Mouse (Mus musculus) limb, embryonic 14.5 days (tissue): ENCODE data around the gene Olfr1123. TPM values are rescaled to one million over a fixed set of nuclear protein-coding genes. Genes with fewer than 3 reads are reported as not detected.

ENCODE experiments used
- ATAC-seq: fragments of 200-750 bp; cut with Nextera tagmentation; 2 replicates; pipeline ENCODE4 v1.8.0; 2017; ENCODE audit warnings: low read depth, moderate number of reproducible peaks, moderate TSS enrichment; ENCODE audit not compliant: low FRiP score
- DNase-seq: peaks from one replicate; pipeline ENCODE4 v3.0.0-alpha.2; 2015; ENCODE audit warnings: low spot score
- H3K27ac ChIP-seq: fragments of 300-500 bp; sonication (generic); replicated peaks from 2 replicates; pipeline ENCODE4 v1.5.1; 2014; ENCODE audit warnings: low read depth, mild to moderate bottlenecking, low read length, moderate library complexity, mixed read lengths
- H3K27me3 ChIP-seq: fragments of 300-500 bp; sonication (generic); 2 replicates; pipeline ENCODE4 v1.6.1; 2014; ENCODE audit warnings: low read length, mixed read lengths; ENCODE audit not compliant: control insufficient read depth, insufficient read depth
- H3K36me3 ChIP-seq: fragments of 300-500 bp; sonication (generic); 2 replicates; pipeline ENCODE4 v1.6.1; 2014; ENCODE audit warnings: mild to moderate bottlenecking, low read length, moderate library complexity, mixed read lengths; ENCODE audit not compliant: control insufficient read depth, insufficient read depth
- H3K4me1 ChIP-seq: fragments of 300-500 bp; sonication (generic); 2 replicates; pipeline ENCODE4 v1.6.1; 2014; ENCODE audit warnings: antibody characterized with exemption, low read length, mixed read lengths; ENCODE audit not compliant: control insufficient read depth, insufficient read depth
- H3K4me2 ChIP-seq: fragments of 300-500 bp; sonication (generic); replicated peaks from 2 replicates; pipeline ENCODE4 v1.6.1; 2014; ENCODE audit warnings: low read depth, mild to moderate bottlenecking, low read length, moderate library complexity; ENCODE audit not compliant: severe bottlenecking
- H3K4me3 ChIP-seq: fragments of 300-500 bp; sonication (generic); replicated peaks from 2 replicates; pipeline ENCODE4 v1.5.1; 2014; ENCODE audit warnings: low read length
- H3K9ac ChIP-seq: fragments of 300-500 bp; sonication (generic); 2 replicates; pipeline ENCODE4 v1.6.1; 2014; ENCODE audit warnings: mild to moderate bottlenecking, low read depth, low read length, moderate library complexity; ENCODE audit not compliant: severe bottlenecking
- H3K9me3 ChIP-seq: fragments of 300-500 bp; sonication (generic); 2 replicates; pipeline ENCODE4 v1.6.1; 2016; ENCODE audit warnings: low read length; ENCODE audit not compliant: control insufficient read depth
- POLR2A ChIP-seq: fragments of 200-500 bp; IDR thresholded peaks from 2 replicates; pipeline ENCODE4 v1.8.0; 2012; ENCODE audit warnings: inconsistent platforms, mild to moderate bottlenecking, moderate library complexity, borderline replicate concordance; ENCODE audit not compliant: insufficient read depth, insufficient read length; ENCODE audit errors: extremely low read depth
- WGBS: fragments of 180-500 bp; shearing (Covaris S2); extraction: QIAGEN DNeasy Blood & Tissue Kit; methylation state at CpG from one replicate; pipeline ENCODE4 v1.1.7; 2014; 5-methylcytosine and 5-hydroxymethylcytosine counted together
- polyA plus RNA-seq, 2 experiments: library from polyadenylated mRNA; depleted of rRNA in 1 of 2; stranded (reverse) in 1 of 2; unstranded in 1 of 2; fragments of >200 nt; fragmentation: Nextera tagmentation in 1 of 2; extraction: Ambion mirVana in 1 of 2; gene quantifications; 2 replicates each; pipeline versions ENCODE4 v1.2.1 to v1.2.3; 2012 to 2014

Gene Olfr1123
- polyA plus RNA-seq, 2 experiments = not detected

DNA sequence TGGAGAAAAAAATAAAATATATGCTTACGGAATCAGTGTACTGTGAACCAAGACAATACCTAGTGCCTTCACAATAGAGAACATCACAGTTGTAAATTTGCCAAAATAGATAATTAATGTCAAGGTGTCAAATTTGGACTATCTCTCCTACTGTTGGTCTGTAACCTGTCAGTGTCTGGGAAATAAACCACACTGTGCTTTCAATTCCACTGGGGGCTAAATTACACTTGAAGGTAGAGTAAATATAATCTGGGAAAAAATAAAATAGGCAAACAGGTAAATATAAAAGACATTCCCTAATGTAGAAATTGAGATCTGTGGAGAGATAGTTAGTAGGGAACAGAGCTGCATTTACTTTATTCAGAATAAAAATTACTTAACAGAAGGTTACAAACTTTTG is 13.5 kb downstream of the Olfr1123 start, which contains the start of gene Olfr1124:
Olfr1124 (plus strand) TSS at position 301 of the 400 bp plus-strand sequence.
- Histone ChIP-seq H3K9me3 (no peaks in the 10 kb centered on the region), H3K4me3 (no peak within 1 kb of the TSS), H3K27ac (no peak within 1 kb of the TSS), H3K4me2 (no peak within 1 kb of the TSS), H3K4me1 (no peaks in the 10 kb centered on the region), H3K36me3 (no peaks in the 10 kb centered on the region), H3K9ac (no peak within 1 kb of the TSS), H3K27me3 (no peaks in the 10 kb centered on the region)
- DNase-seq (no peak), ATAC-seq (no peak)
- WGBS = 91% methylated on average over 1 of the region's 1 CpGs
- no peak for TF ChIP-seq POLR2A

DNA sequence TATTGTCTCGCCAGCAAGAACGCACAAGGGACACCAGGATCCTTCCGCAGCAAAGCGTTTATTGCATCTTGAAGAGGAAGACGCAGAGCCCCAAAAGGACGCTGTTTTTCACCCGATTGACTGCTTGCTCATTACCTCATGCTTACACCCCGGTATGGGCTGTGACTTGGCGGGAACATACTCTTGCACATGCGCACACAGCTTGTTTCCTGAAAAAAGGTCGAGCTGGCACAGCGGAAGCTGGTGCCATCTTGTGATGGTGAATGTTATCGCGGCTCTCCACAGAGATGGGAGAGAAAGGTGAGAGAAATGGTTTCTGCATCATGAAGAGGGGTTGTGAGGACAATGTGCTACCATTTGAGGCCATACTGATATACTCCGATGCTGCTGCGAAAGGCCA is 21.3 kb downstream of the Olfr1123 start:
- Histone ChIP-seq H3K27me3 (no peaks in the 10 kb centered on the region), H3K9ac (no peak overlapping the region), H3K4me2 (no peak overlapping the region), H3K4me3 (no peak overlapping the region), H3K4me1 (no peaks in the 10 kb centered on the region), H3K36me3 (no peaks in the 10 kb centered on the region), H3K9me3 (no peaks in the 10 kb centered on the region), H3K27ac (no peak overlapping the region)
- WGBS = 87% methylated on average over 16 of the region's 16 CpGs
- DNase-seq (no peak), ATAC-seq (no peak)
- no peak for TF ChIP-seq POLR2A

GRCm38 (mm10) chr2:87453662-87454061 is 37.2 kb downstream of the Olfr1123 start, which contains the start of gene Olfr1126:
Olfr1126 (plus strand) TSS chr2:87453962.
- H3K9me3 ChIP-seq = no peaks in the 10 kb centered on the region
- DNase-seq = no peak
- TF ChIP-seq POLR2A = no peak
- no peaks in the 10 kb centered on the region for H3K27me3 ChIP-seq
- no peaks in the 10 kb centered on the region for H3K36me3 ChIP-seq
- no peak within 1 kb of the TSS for H3K4me2 ChIP-seq
- no peak for ATAC-seq
- no peak within 1 kb of the TSS for H3K27ac ChIP-seq
- no peak within 1 kb of the TSS for H3K9ac ChIP-seq
- H3K4me3 ChIP-seq = no peak within 1 kb of the TSS
- no peaks in the 10 kb centered on the region for H3K4me1 ChIP-seq

- Histone ChIP-seq H3K9me3 (no peaks in the 10 kb centered on the region), H3K36me3 (no peaks in the 10 kb centered on the region), H3K4me1 (no peaks in the 10 kb centered on the region), H3K27me3 (no peaks in the 10 kb centered on the region), H3K9ac (no peak overlapping the region), H3K4me3 (no peak overlapping the region), H3K4me2 (no peak overlapping the region), H3K27ac (no peak overlapping the region)
- DNase-seq (no peak), ATAC-seq (no peak)
- TF ChIP-seq POLR2A = no peak
- 87% methylated on average over 4 of the region's 4 CpGs for WGBS
These were observed 45.3 kb downstream of the Olfr1123 start for GRCm38 (mm10) chr2:87461769-87462168.

Other genes starting within 250 kb of the Olfr1123 start
- gene Olfr1112, start 228.8 kb upstream of the Olfr1123 start, polyA plus RNA-seq (2012; rRNA removed) = not detected in 2 replicates
- gene Olfr1112, start 228.8 kb upstream of the Olfr1123 start, polyA plus RNA-seq (2014; fragmentation: Nextera tagmentation; extraction: Ambion mirVana) = not detected in 2 replicates
- not detected in 2 replicates for gene Olfr1113, start 207.7 kb upstream of the Olfr1123 start, polyA plus RNA-seq (2012; rRNA removed)
- gene Olfr1113, start 207.7 kb upstream of the Olfr1123 start, polyA plus RNA-seq (2014; fragmentation: Nextera tagmentation; extraction: Ambion mirVana) = not detected in 2 replicates
- not detected in 2 replicates for gene Olfr1115, start 168.6 kb upstream of the Olfr1123 start, polyA plus RNA-seq (2012; rRNA removed)
- gene Olfr1115, start 168.6 kb upstream of the Olfr1123 start, polyA plus RNA-seq (2014; fragmentation: Nextera tagmentation; extraction: Ambion mirVana) = not detected in 2 replicates
- gene Olfr1116, start 149.1 kb upstream of the Olfr1123 start, polyA plus RNA-seq (2012; rRNA removed) = not detected in 2 replicates
- not detected in 2 replicates for gene Olfr1116, start 149.1 kb upstream of the Olfr1123 start, polyA plus RNA-seq (2014; fragmentation: Nextera tagmentation; extraction: Ambion mirVana)
- gene Olfr1118, start 109.1 kb upstream of the Olfr1123 start, polyA plus RNA-seq (2012; rRNA removed) = not detected in 2 replicates
- gene Olfr1118, start 109.1 kb upstream of the Olfr1123 start, polyA plus RNA-seq (2014; fragmentation: Nextera tagmentation; extraction: Ambion mirVana) = not detected in 2 replicates
- not detected in 2 replicates for gene Olfr1120, start 61.8 kb upstream of the Olfr1123 start, polyA plus RNA-seq (2012; rRNA removed)
- not detected in 2 replicates for gene Olfr1120, start 61.8 kb upstream of the Olfr1123 start, polyA plus RNA-seq (2014; fragmentation: Nextera tagmentation; extraction: Ambion mirVana)
- gene Olfr1121, start 46.7 kb upstream of the Olfr1123 start, polyA plus RNA-seq (2012; rRNA removed) = not detected in 2 replicates
- gene Olfr1121, start 46.7 kb upstream of the Olfr1123 start, polyA plus RNA-seq (2014; fragmentation: Nextera tagmentation; extraction: Ambion mirVana) = not detected in 2 replicates
- gene Olfr1122, start 30.8 kb upstream of the Olfr1123 start, polyA plus RNA-seq (2012; rRNA removed) = not detected in 2 replicates
- gene Olfr1122, start 30.8 kb upstream of the Olfr1123 start, polyA plus RNA-seq (2014; fragmentation: Nextera tagmentation; extraction: Ambion mirVana) = not detected in 2 replicates
- gene Olfr1124, start 13.6 kb downstream of the Olfr1123 start, polyA plus RNA-seq (2012; rRNA removed) = not detected in 2 replicates
- gene Olfr1124, start 13.6 kb downstream of the Olfr1123 start, polyA plus RNA-seq (2014; fragmentation: Nextera tagmentation; extraction: Ambion mirVana) = not detected in 2 replicates
- gene Olfr1126, start 37.3 kb downstream of the Olfr1123 start, polyA plus RNA-seq (2012; rRNA removed) = not detected in 2 replicates
- not detected in 2 replicates for gene Olfr1126, start 37.3 kb downstream of the Olfr1123 start, polyA plus RNA-seq (2014; fragmentation: Nextera tagmentation; extraction: Ambion mirVana)
- gene Pramel7, start 80.5 kb downstream of the Olfr1123 start, polyA plus RNA-seq (2012; rRNA removed) = not detected in 2 replicates
- gene Pramel7, start 80.5 kb downstream of the Olfr1123 start, polyA plus RNA-seq (2014; fragmentation: Nextera tagmentation; extraction: Ambion mirVana) = not detected in 2 replicates
- not detected in 2 replicates for gene Pramel6, start 89.9 kb downstream of the Olfr1123 start, polyA plus RNA-seq (2012; rRNA removed)
- gene Pramel6, start 89.9 kb downstream of the Olfr1123 start, polyA plus RNA-seq (2014; fragmentation: Nextera tagmentation; extraction: Ambion mirVana) = not detected in 2 replicates
- not detected in 2 replicates for gene Olfr153, start 115.2 kb downstream of the Olfr1123 start, polyA plus RNA-seq (2012; rRNA removed)
- gene Olfr153, start 115.2 kb downstream of the Olfr1123 start, polyA plus RNA-seq (2014; fragmentation: Nextera tagmentation; extraction: Ambion mirVana) = not detected in 2 replicates
- gene Olfr1128, start 128.9 kb downstream of the Olfr1123 start, polyA plus RNA-seq (2012; rRNA removed) = not detected in 2 replicates
- gene Olfr1128, start 128.9 kb downstream of the Olfr1123 start, polyA plus RNA-seq (2014; fragmentation: Nextera tagmentation; extraction: Ambion mirVana) = not detected in 2 replicates
- gene Olfr1129, start 157.3 kb downstream of the Olfr1123 start, polyA plus RNA-seq (2012; rRNA removed) = not detected in 2 replicates
- not detected in 2 replicates for gene Olfr1129, start 157.3 kb downstream of the Olfr1123 start, polyA plus RNA-seq (2014; fragmentation: Nextera tagmentation; extraction: Ambion mirVana)
- gene Olfr1130, start 189.6 kb downstream of the Olfr1123 start, polyA plus RNA-seq (2012; rRNA removed) = not detected in 2 replicates
- gene Olfr1130, start 189.6 kb downstream of the Olfr1123 start, polyA plus RNA-seq (2014; fragmentation: Nextera tagmentation; extraction: Ambion mirVana) = not detected in 2 replicates
- not detected in 2 replicates for gene Olfr1131, start 210.5 kb downstream of the Olfr1123 start, polyA plus RNA-seq (2012; rRNA removed)
- gene Olfr1131, start 210.5 kb downstream of the Olfr1123 start, polyA plus RNA-seq (2014; fragmentation: Nextera tagmentation; extraction: Ambion mirVana) = not detected in 2 replicates
- not detected in 2 replicates for gene Olfr1132, start 220.9 kb downstream of the Olfr1123 start, polyA plus RNA-seq (2012; rRNA removed)
- not detected in 2 replicates for gene Olfr1132, start 220.9 kb downstream of the Olfr1123 start, polyA plus RNA-seq (2014; fragmentation: Nextera tagmentation; extraction: Ambion mirVana)
- not detected in 2 replicates for gene Olfr1133, start 230.7 kb downstream of the Olfr1123 start, polyA plus RNA-seq (2012; rRNA removed)
- gene Olfr1133, start 230.7 kb downstream of the Olfr1123 start, polyA plus RNA-seq (2014; fragmentation: Nextera tagmentation; extraction: Ambion mirVana) = not detected in 2 replicates
- gene Olfr1134, start 241.8 kb downstream of the Olfr1123 start, polyA plus RNA-seq (2012; rRNA removed) = not detected in 2 replicates
- gene Olfr1134, start 241.8 kb downstream of the Olfr1123 start, polyA plus RNA-seq (2014; fragmentation: Nextera tagmentation; extraction: Ambion mirVana) = not detected in 2 replicates